In the genomic region with DNA sequence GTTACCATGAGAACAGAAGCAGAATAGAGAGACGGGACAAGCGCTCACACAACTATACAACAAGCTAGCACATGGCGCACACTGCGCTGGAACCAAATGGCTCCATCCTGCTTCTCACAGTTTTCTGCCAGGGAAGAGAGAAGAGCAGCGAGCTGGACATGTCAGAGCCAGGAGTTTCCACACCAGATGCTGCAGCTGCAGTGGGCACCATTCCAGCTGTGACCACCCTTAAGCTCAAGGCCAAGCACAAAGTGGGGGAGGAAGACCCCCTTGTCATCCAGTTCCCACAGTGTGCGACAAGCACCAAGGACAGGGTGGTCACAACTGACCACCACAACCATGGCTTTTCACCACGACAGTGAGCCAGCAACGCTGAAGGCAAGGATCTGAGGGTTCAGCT, we compare ENCODE assay signal across 10 mouse cellular contexts.
DNase-seq lines count a peak whose midpoint lies in the region; ATAC-seq and TF ChIP-seq lines count a peak whose summit lies in the region.
"Had no signal": no experiment of that assay in that cellular context is flagged by ENCODE, and none has a peak within 500 bp of the region (broad histone marks: within the 10 kb centered on the region; RNA-seq: fewer than 3 reads in every experiment).

No protein-coding gene starts in this region.

- WGBS in kidney, embryonic 14.5 days: 66% methylated on average over 8 of the region's 8 CpGs
- 83% methylated on average over 8 of the region's 8 CpGs for WGBS in midbrain, embryonic 16.5 days
- WGBS in midbrain, embryonic 11.5 days: 89% methylated on average over 8 of the region's 8 CpGs
- WGBS in heart, postnatal 0 days: 63% methylated on average over 8 of the region's 8 CpGs

- no peak for TF ChIP-seq CTCF in heart, postnatal 0 days (IDR thresholded peaks at IDR 0.05; ENCODE audit: low read depth)

- H3K36me3 ChIP-seq in kidney, embryonic 14.5 days (ENCODE audit: control insufficient read depth, insufficient read depth, low read length): peaks cover 20% of the 10 kb centered on the region; the same call in 1 of the 2 replicates
- H3K36me3 ChIP-seq in midbrain, embryonic 16.5 days (ENCODE audit: control insufficient read depth, insufficient read depth, low read length): no peaks in the 10 kb centered on the region
- no peaks in the 10 kb centered on the region for H3K36me3 ChIP-seq in midbrain, embryonic 11.5 days (ENCODE audit: control insufficient read depth, insufficient read depth, low read length)
- peaks cover 23% of the 10 kb centered on the region for H3K36me3 ChIP-seq in heart, postnatal 0 days (replicated peaks; ENCODE audit: control insufficient read depth, insufficient read depth, low read length)
- H3K36me3 ChIP-seq: liver, embryonic 13.5 days had no signal

- no peak overlapping the region for H3K9ac ChIP-seq in kidney, embryonic 14.5 days (ENCODE audit: low read depth, low read length)
- 0 out of 2 replicates have a peak overlapping the region, but pooled peaks have one; percentile 10 for H3K9ac ChIP-seq in midbrain, embryonic 16.5 days (ENCODE audit: low read depth, low read length)
- H3K9ac ChIP-seq in midbrain, embryonic 11.5 days (ENCODE audit: low read length): no peak overlapping the region
- H3K9ac ChIP-seq in heart, postnatal 0 days (replicated peaks; ENCODE audit: low read depth, low read length): no peak overlapping the region; the same call in 1 of the 2 replicates
- H3K9ac ChIP-seq: liver, embryonic 13.5 days had no signal

- peaks cover 36% of the 10 kb centered on the region for H3K4me1 ChIP-seq in kidney, embryonic 14.5 days (ENCODE audit: control insufficient read depth, insufficient read depth, low read length)
- peaks cover 3% of the 10 kb centered on the region; the same call in 1 of the 2 replicates for H3K4me1 ChIP-seq in midbrain, embryonic 16.5 days (ENCODE audit: control insufficient read depth, insufficient read depth, low read length)
- no peaks in the 10 kb centered on the region for H3K4me1 ChIP-seq in midbrain, embryonic 11.5 days (ENCODE audit: control insufficient read depth, insufficient read depth, low read length)
- peaks cover 25% of the 10 kb centered on the region for H3K4me1 ChIP-seq in heart, postnatal 0 days (ENCODE audit: control insufficient read depth, insufficient read depth)

- no peaks in the 10 kb centered on the region for H3K27me3 ChIP-seq in kidney, embryonic 14.5 days (ENCODE audit: control insufficient read depth, insufficient read depth, low read length)
- H3K27me3 ChIP-seq in midbrain, embryonic 16.5 days (ENCODE audit: control insufficient read depth, insufficient read depth, low read depth, low read length): no peaks in the 10 kb centered on the region
- no peaks in the 10 kb centered on the region for H3K27me3 ChIP-seq in midbrain, embryonic 11.5 days (ENCODE audit: control insufficient read depth, insufficient read depth, low read length)
- no peaks in the 10 kb centered on the region for H3K27me3 ChIP-seq in heart, postnatal 0 days (ENCODE audit: control insufficient read depth, insufficient read depth, low read length)
- H3K27me3 ChIP-seq: liver, embryonic 13.5 days had no signal

- no peak overlapping the region for H3K4me3 ChIP-seq in kidney, embryonic 14.5 days (ENCODE audit: low read length)
- H3K4me3 ChIP-seq in midbrain, embryonic 16.5 days (ENCODE audit: low read depth, low read length): no peak overlapping the region
- H3K4me3 ChIP-seq in midbrain, embryonic 11.5 days (ENCODE audit: low read depth, low read length): no peak overlapping the region
- no peak overlapping the region for H3K4me3 ChIP-seq in heart, postnatal 0 days (ENCODE audit: low read depth, low read length)
- H3K4me3 ChIP-seq: liver, embryonic 13.5 days had no signal

- TF ChIP-seq EP300 in heart, postnatal 0 days (IDR thresholded peaks at IDR 0.05; ENCODE audit: low read depth): no peak

- H3K4me2 ChIP-seq in kidney, embryonic 14.5 days (replicated peaks; ENCODE audit: low read depth, low read length): no peak overlapping the region
- no peak overlapping the region for H3K4me2 ChIP-seq in midbrain, embryonic 16.5 days (ENCODE audit: low read length)
- no peak overlapping the region for H3K4me2 ChIP-seq in midbrain, embryonic 11.5 days
- no peak overlapping the region for H3K4me2 ChIP-seq in heart, postnatal 0 days (ENCODE audit: low read depth, low read length)
- H3K4me2 ChIP-seq: liver, embryonic 13.5 days had no signal

- peak overlapping the region; percentile 59; the same call in 1 of the 2 replicates for H3K27ac ChIP-seq in kidney, embryonic 14.5 days (ENCODE audit: low read depth, low read length)
- H3K27ac ChIP-seq in midbrain, embryonic 16.5 days (ENCODE audit: low read length): peak overlapping the region; percentile 17; the same call in 1 of the 2 replicates
- no peak overlapping the region for H3K27ac ChIP-seq in midbrain, embryonic 11.5 days (ENCODE audit: low read depth, low read length)
- H3K27ac ChIP-seq in heart, postnatal 0 days (ENCODE audit: low read depth): peak overlapping the region; percentile 78
- H3K27ac ChIP-seq: liver, embryonic 13.5 days had no signal

- ATAC-seq in kidney, embryonic 14.5 days (ENCODE audit: low FRiP score, low TSS enrichment): no peak
- ATAC-seq in midbrain, embryonic 16.5 days: no peak
- ATAC-seq in midbrain, embryonic 11.5 days (ENCODE audit: low FRiP score): no peak
- peak; percentile 8; the same call in 1 of the 2 replicates for ATAC-seq in heart, postnatal 0 days (ENCODE audit: insufficient read depth, low read depth)

- no peak for DNase-seq in kidney, adult 8-10 months
- DNase-seq in midbrain, embryonic 11.5 days (ENCODE audit: low spot score, missing footprints): no peak
- no peak for DNase-seq in heart, postnatal 0 days (ENCODE audit: low spot score)
- DNase-seq in right cerebral cortex, postnatal 4 days: no peak
- no peak for DNase-seq in right cerebral cortex, postnatal 25 days
- DNase-seq: layer of hippocampus, postnatal 36 days; liver, embryonic 13.5 days; thymus, postnatal 25 days had no signal

- no peaks in the 10 kb centered on the region for H3K9me3 ChIP-seq in kidney, embryonic 14.5 days (ENCODE audit: control insufficient read depth, low read length)
- no peaks in the 10 kb centered on the region for H3K9me3 ChIP-seq in midbrain, embryonic 16.5 days (replicated peaks; ENCODE audit: control insufficient read depth, low read length, poor library complexity, severe bottlenecking)
- H3K9me3 ChIP-seq in midbrain, embryonic 11.5 days (ENCODE audit: control insufficient read depth, low read length): no peaks in the 10 kb centered on the region
- H3K9me3 ChIP-seq in heart, postnatal 0 days (replicated peaks; ENCODE audit: control insufficient read depth, low read length): no peaks in the 10 kb centered on the region
- H3K9me3 ChIP-seq: liver, embryonic 13.5 days had no signal
